Mouse (Mus musculus): ENCODE measurements at regions not wholly inside any gene's neighbourhood (a gene's known extent, or its start where the extent isn't known, plus 50 kb on each side); places are given as distances from the start of the nearest gene placed in this dataset.

DNA sequence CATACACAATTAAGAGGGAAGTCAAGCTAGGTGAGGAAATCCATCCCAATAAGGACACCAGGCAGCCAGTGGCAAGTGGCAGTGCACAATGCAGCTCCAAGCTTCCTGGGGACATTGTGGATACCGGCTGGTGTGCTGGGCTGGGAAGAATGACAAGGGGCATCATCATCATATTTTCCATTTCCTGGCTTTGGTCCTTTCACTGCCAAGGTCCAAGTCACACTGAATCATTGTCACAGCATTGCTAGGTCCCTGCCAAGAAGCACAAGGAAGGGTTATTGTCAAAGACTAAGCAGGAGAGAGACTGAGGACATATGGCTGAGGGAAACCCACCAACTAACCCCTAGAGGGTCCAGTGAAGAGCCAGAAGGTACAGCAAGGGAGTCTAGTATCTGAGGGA lies 1723.8 kb upstream of the Gm6569 start:
- no peak for TF ChIP-seq CTCF (IDR thresholded peaks at IDR 0.05; ENCODE audit: low read depth, low read length)
- TF ChIP-seq POLR2A (IDR thresholded peaks at IDR 0.05; ENCODE audit: extremely low read depth, insufficient read depth, low read length) = no peak
